Mouse (Mus musculus): ENCODE data around the gene Parp3. TPM values are rescaled to one million over a fixed set of nuclear protein-coding genes. Genes with fewer than 3 reads are reported as not detected.

The Parp3 gene
- polyA plus RNA-seq (2014; fragmentation: Nextera tagmentation; extraction: Ambion mirVana): 0.28 and 0.76 TPM in 2 replicates

- Histone ChIP-seq H3K4me3 (replicated peaks; ENCODE audit: low read depth, low read length) (peak within 1 kb of the TSS; percentile 66), H3K9me3 (ENCODE audit: control insufficient read depth, low read length) (no peaks in the 10 kb centered on the region), H3K27me3 (ENCODE audit: control insufficient read depth, insufficient read depth, low read length) (no peaks in the 10 kb centered on the region), H3K9ac (replicated peaks; ENCODE audit: low read length) (peak within 1 kb of the TSS; percentile 62), H3K4me1 (ENCODE audit: control insufficient read depth, insufficient read depth, low read length) (peaks cover 12% of the 10 kb centered on the region), H3K4me2 (ENCODE audit: low read length) (peak within 1 kb of the TSS; percentile 95), H3K36me3 (ENCODE audit: control insufficient read depth, insufficient read depth, low read length) (peaks cover 19% of the 10 kb centered on the region; the same call in 1 of the 2 replicates), H3K27ac (replicated peaks; ENCODE audit: low read depth, low read length) (0 out of 2 replicates have a peak within 1 kb of the TSS, but pooled peaks have one; percentile 26)
- ATAC-seq (ENCODE audit: low FRiP score, low TSS enrichment) (peak; percentile 97), DNase-seq (peak; percentile 100)
- under 1% methylated on average over 41 of the region's 41 CpGs for WGBS
Observed at GRCm38 (mm10) chr9:106476924-106477484, at the start of gene Parp3. Parp3 (minus strand) TSS chr9:106476949.

- Histone ChIP-seq H3K36me3 (ENCODE audit: control insufficient read depth, insufficient read depth, low read length) (no peaks in the 10 kb centered on the region), H3K27me3 (ENCODE audit: control insufficient read depth, insufficient read depth, low read length) (no peaks in the 10 kb centered on the region), H3K9ac (replicated peaks; ENCODE audit: low read length) (no peak overlapping the region), H3K27ac (replicated peaks; ENCODE audit: low read depth, low read length) (no peak overlapping the region), H3K9me3 (ENCODE audit: control insufficient read depth, low read length) (no peaks in the 10 kb centered on the region), H3K4me2 (ENCODE audit: low read length) (no peak overlapping the region), H3K4me1 (ENCODE audit: control insufficient read depth, insufficient read depth, low read length) (no peaks in the 10 kb centered on the region), H3K4me3 (replicated peaks; ENCODE audit: low read depth, low read length) (no peak overlapping the region)
- DNase-seq: no peak
- ATAC-seq (ENCODE audit: low FRiP score, low TSS enrichment): no peak
- 83% methylated on average over 8 of the region's 8 CpGs for WGBS
Observed at GRCm38 (mm10) chr9:106519909-106520308, 43.2 kb upstream of the Parp3 start.

DNA sequence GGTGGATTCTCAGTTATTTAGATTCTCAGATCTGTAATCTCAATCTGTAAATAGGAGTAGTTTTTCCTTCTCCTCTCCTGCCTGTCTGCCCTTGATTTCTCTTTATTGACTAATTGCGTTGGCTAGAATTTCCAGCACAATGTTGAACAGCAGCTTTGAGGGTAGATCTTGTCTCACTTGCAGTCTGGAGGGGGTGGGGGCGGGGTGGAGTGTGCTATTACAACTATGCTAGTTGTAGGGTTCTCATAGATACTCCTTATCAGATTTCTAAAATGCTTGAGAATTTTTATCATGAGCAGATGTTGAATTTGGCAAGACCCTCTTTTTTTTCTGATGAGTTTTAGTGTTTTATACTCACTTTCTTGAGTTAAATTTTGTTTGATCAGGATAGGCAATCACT is 42.7 kb upstream of the Parp3 start:
- H3K4me2 ChIP-seq (ENCODE audit: low read length): no peak overlapping the region
- H3K4me3 ChIP-seq (replicated peaks; ENCODE audit: low read depth, low read length): no peak overlapping the region
- no peaks in the 10 kb centered on the region for H3K27me3 ChIP-seq (ENCODE audit: control insufficient read depth, insufficient read depth, low read length)
- H3K9ac ChIP-seq (replicated peaks; ENCODE audit: low read length): no peak overlapping the region
- 75% methylated on average over 2 of the region's 2 CpGs for WGBS
- ATAC-seq (ENCODE audit: low FRiP score, low TSS enrichment): no peak
- no peaks in the 10 kb centered on the region for H3K36me3 ChIP-seq (ENCODE audit: control insufficient read depth, insufficient read depth, low read length)
- no peaks in the 10 kb centered on the region for H3K9me3 ChIP-seq (ENCODE audit: control insufficient read depth, low read length)
- no peak for DNase-seq
- no peaks in the 10 kb centered on the region for H3K4me1 ChIP-seq (ENCODE audit: control insufficient read depth, insufficient read depth, low read length)
- H3K27ac ChIP-seq (replicated peaks; ENCODE audit: low read depth, low read length): no peak overlapping the region

DNA sequence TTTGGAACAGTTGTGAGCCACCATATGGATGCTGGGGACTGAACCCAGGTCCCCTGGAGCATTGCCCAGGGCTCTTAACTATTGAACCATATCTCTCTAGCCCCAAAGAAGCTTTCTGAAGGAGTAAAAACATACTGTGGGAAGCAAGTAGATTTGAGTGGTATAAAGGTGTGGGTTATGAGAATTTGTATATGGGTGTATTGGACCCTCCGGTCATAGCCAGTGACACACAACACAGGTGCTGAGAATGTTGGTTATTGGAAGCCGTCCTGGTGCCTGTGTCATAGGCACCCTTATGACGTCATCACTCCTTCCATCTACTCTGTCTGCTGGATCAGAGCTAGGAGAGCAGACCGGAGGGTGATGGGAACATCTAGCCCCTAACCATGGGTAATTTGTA is 37.5 kb upstream of the Parp3 start, which contains the start of gene Iqcf5:
Gene Iqcf5, plus strand, starts transcription at position 301 of the 400 bp plus-strand sequence.
- no peak for DNase-seq
- H3K9me3 ChIP-seq (ENCODE audit: control insufficient read depth, low read length): no peaks in the 10 kb centered on the region
- no peak for ATAC-seq (ENCODE audit: low FRiP score, low TSS enrichment)
- H3K4me3 ChIP-seq (replicated peaks; ENCODE audit: low read depth, low read length): no peak within 1 kb of the TSS
- no peak within 1 kb of the TSS for H3K4me2 ChIP-seq (ENCODE audit: low read length)
- WGBS: 91% methylated on average over 4 of the region's 4 CpGs
- H3K27me3 ChIP-seq (ENCODE audit: control insufficient read depth, insufficient read depth, low read length): no peaks in the 10 kb centered on the region
- no peak within 1 kb of the TSS for H3K27ac ChIP-seq (replicated peaks; ENCODE audit: low read depth, low read length)
- H3K36me3 ChIP-seq (ENCODE audit: control insufficient read depth, insufficient read depth, low read length): no peaks in the 10 kb centered on the region
- no peaks in the 10 kb centered on the region for H3K4me1 ChIP-seq (ENCODE audit: control insufficient read depth, insufficient read depth, low read length)
- H3K9ac ChIP-seq (replicated peaks; ENCODE audit: low read length): no peak within 1 kb of the TSS

DNA sequence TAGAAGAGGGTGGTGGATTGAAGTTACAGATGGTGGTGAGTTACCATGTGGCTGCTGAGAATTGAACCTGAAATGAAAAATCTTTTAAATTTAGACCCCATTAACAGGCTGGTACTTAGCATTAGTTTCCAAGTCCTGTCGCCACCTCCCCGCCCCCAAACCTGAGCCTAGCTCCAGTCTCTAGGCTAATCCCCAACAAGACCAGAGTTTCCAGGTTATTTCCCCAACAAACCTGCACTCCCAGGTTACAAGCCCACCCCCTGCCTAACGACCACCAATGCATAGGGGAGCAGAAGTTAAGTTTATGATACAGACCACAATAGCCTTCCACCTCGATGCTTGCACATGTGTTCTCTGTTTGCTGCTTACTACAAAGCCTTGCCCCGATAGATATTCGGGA is 36.8 kb upstream of the Parp3 start:
- H3K9me3 ChIP-seq (ENCODE audit: control insufficient read depth, low read length): no peaks in the 10 kb centered on the region
- H3K4me1 ChIP-seq (ENCODE audit: control insufficient read depth, insufficient read depth, low read length): no peaks in the 10 kb centered on the region
- DNase-seq (no peak), ATAC-seq (ENCODE audit: low FRiP score, low TSS enrichment) (no peak)
- no peaks in the 10 kb centered on the region for H3K27me3 ChIP-seq (ENCODE audit: control insufficient read depth, insufficient read depth, low read length)
- no peak overlapping the region for H3K9ac ChIP-seq (replicated peaks; ENCODE audit: low read length)
- no peak overlapping the region for H3K4me3 ChIP-seq (replicated peaks; ENCODE audit: low read depth, low read length)
- H3K4me2 ChIP-seq (ENCODE audit: low read length): no peak overlapping the region
- no peaks in the 10 kb centered on the region for H3K36me3 ChIP-seq (ENCODE audit: control insufficient read depth, insufficient read depth, low read length)
- 75% methylated on average over 6 of the region's 6 CpGs for WGBS
- H3K27ac ChIP-seq (replicated peaks; ENCODE audit: low read depth, low read length): no peak overlapping the region

GRCm38 (mm10) chr9:106512729-106513450 is 36.1 kb upstream of the Parp3 start:
- no peak overlapping the region for H3K4me2 ChIP-seq (ENCODE audit: low read length)
- no peaks in the 10 kb centered on the region for H3K9me3 ChIP-seq (ENCODE audit: control insufficient read depth, low read length)
- no peak overlapping the region for H3K9ac ChIP-seq (replicated peaks; ENCODE audit: low read length)
- H3K27ac ChIP-seq (replicated peaks; ENCODE audit: low read depth, low read length): no peak overlapping the region
- no peaks in the 10 kb centered on the region for H3K36me3 ChIP-seq (ENCODE audit: control insufficient read depth, insufficient read depth, low read length)
- DNase-seq (peak; percentile 4), ATAC-seq (ENCODE audit: low FRiP score, low TSS enrichment) (no peak)
- H3K27me3 ChIP-seq (ENCODE audit: control insufficient read depth, insufficient read depth, low read length): no peaks in the 10 kb centered on the region
- H3K4me1 ChIP-seq (ENCODE audit: control insufficient read depth, insufficient read depth, low read length): no peaks in the 10 kb centered on the region
- no peak overlapping the region for H3K4me3 ChIP-seq (replicated peaks; ENCODE audit: low read depth, low read length)
- 78% methylated on average over 13 of the region's 13 CpGs for WGBS

DNA sequence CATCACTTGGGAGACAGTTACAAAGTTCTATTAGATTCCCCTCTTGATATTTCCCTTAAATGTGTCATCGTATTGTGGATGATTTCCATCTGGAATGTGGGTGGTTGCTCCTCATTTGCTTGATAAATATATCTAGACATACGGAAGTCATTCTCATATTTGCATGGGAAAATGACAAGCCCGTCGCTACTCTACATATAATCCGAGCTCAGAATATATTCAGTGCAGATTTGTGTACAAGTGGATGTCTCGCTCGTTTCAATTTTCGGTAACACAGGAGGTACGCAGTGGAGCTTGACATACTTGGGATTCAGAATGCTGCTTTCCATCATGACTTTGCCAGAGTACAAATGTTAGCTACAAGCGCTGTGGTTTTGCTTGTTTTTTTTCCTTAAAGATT is 32.6 kb upstream of the Parp3 start:
- ATAC-seq (ENCODE audit: low FRiP score, low TSS enrichment): no peak

GRCm38 (mm10) chr9:106504246-106504645 is 27.5 kb upstream of the Parp3 start:
- Histone ChIP-seq H3K4me2 (ENCODE audit: low read length) (no peak overlapping the region), H3K4me1 (ENCODE audit: control insufficient read depth, insufficient read depth, low read length) (no peaks in the 10 kb centered on the region), H3K36me3 (ENCODE audit: control insufficient read depth, insufficient read depth, low read length) (no peaks in the 10 kb centered on the region), H3K27ac (replicated peaks; ENCODE audit: low read depth, low read length) (no peak overlapping the region), H3K9ac (replicated peaks; ENCODE audit: low read length) (no peak overlapping the region), H3K4me3 (replicated peaks; ENCODE audit: low read depth, low read length) (no peak overlapping the region), H3K9me3 (ENCODE audit: control insufficient read depth, low read length) (no peaks in the 10 kb centered on the region), H3K27me3 (ENCODE audit: control insufficient read depth, insufficient read depth, low read length) (no peaks in the 10 kb centered on the region)
- DNase-seq (no peak), ATAC-seq (ENCODE audit: low FRiP score, low TSS enrichment) (no peak)
- WGBS: 77% methylated on average over 6 of the region's 6 CpGs

More for the DNA sequence above, 32.6 kb upstream of the Parp3 start:
- Histone ChIP-seq H3K4me3 (replicated peaks; ENCODE audit: low read depth, low read length) (no peak overlapping the region), H3K4me1 (ENCODE audit: control insufficient read depth, insufficient read depth, low read length) (no peaks in the 10 kb centered on the region), H3K9me3 (ENCODE audit: control insufficient read depth, low read length) (no peaks in the 10 kb centered on the region), H3K9ac (replicated peaks; ENCODE audit: low read length) (no peak overlapping the region), H3K27me3 (ENCODE audit: control insufficient read depth, insufficient read depth, low read length) (no peaks in the 10 kb centered on the region), H3K4me2 (ENCODE audit: low read length) (no peak overlapping the region), H3K27ac (replicated peaks; ENCODE audit: low read depth, low read length) (no peak overlapping the region), H3K36me3 (ENCODE audit: control insufficient read depth, insufficient read depth, low read length) (no peaks in the 10 kb centered on the region)
- no peak for DNase-seq
- 94% methylated on average over 10 of the region's 10 CpGs for WGBS

GRCm38 (mm10) chr9:106501846-106502245 is 25.1 kb upstream of the Parp3 start:
- Histone ChIP-seq H3K4me1 (ENCODE audit: control insufficient read depth, insufficient read depth, low read length) (no peaks in the 10 kb centered on the region), H3K36me3 (ENCODE audit: control insufficient read depth, insufficient read depth, low read length) (no peaks in the 10 kb centered on the region), H3K27me3 (ENCODE audit: control insufficient read depth, insufficient read depth, low read length) (no peaks in the 10 kb centered on the region), H3K27ac (replicated peaks; ENCODE audit: low read depth, low read length) (no peak overlapping the region), H3K4me2 (ENCODE audit: low read length) (no peak overlapping the region), H3K4me3 (replicated peaks; ENCODE audit: low read depth, low read length) (no peak overlapping the region), H3K9me3 (ENCODE audit: control insufficient read depth, low read length) (no peaks in the 10 kb centered on the region), H3K9ac (replicated peaks; ENCODE audit: low read length) (no peak overlapping the region)
- WGBS: 87% methylated on average over 22 of the region's 22 CpGs
- DNase-seq (no peak), ATAC-seq (ENCODE audit: low FRiP score, low TSS enrichment) (no peak)
